Mouse (Mus musculus) left cerebral cortex, adult 2 months (tissue): Measurements from ENCODE around the gene Dync2li1. TPM values are rescaled to one million over a fixed set of nuclear protein-coding genes. Genes with fewer than 3 reads are reported as not detected.
A peak's percentile ranks its signal among the peaks of the same experiment; 100 is the strongest.

Source experiments
- DNase-seq, 2 experiments: peaks; one replicate each; pipeline ENCODE4 v3.0.0; 2021 to 2022; ENCODE audit warnings: low spot score in 2 of 2, mixed read lengths in 1 of 2; ENCODE audit errors: extremely low spot score in 1 of 2
- H3K27ac ChIP-seq: fragments of 200-600 bp; 2 replicates; pipeline ENCODE4 v1.8.1; 2022
- H3K4me3 ChIP-seq: fragments of 200-600 bp; 2 replicates; pipeline ENCODE4 v1.8.1; 2022
- CTCF ChIP-seq: fragments of 200-600 bp; IDR thresholded peaks from 2 replicates; pipeline ENCODE4 v1.8.1; 2022; ENCODE audit warnings: antibody characterized with exemption, mild to moderate bottlenecking, moderate library complexity
- intact Hi-C: fragments of 180-260 bp; cut with DNase I; formaldehyde crosslinking; loops from one replicate; pipeline ENCODE4 v1.15.1; 2025
- total RNA-seq, 2 experiments: library from RNA; stranded (reverse); gene quantifications; 2 replicates each; pipeline ENCODE4 v1.2.3; 2021

Dync2li1 gene
- total RNA-seq, 2 experiments from 2014 or later, result 19.4 to 23.5 TPM

DNA sequence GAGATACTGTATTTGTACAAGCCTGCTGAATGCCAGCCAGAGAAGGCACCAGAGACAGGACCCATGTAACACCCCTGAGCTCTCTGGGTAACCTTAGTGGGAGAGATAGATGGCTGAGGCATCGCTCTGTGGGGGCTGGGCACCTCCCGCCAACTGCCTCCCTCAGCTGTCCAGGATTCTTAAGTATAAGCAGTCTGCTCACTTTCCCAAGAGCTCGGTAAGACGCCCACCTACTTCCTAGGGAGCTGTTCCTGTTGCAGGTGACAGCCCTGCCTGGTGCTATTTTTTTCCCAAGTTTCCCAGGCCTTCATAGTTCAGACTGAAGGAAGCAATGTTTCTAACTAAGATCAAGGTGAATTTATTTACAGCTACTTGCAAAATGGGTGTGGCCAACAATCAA is 48.9 kb downstream of the Dync2li1 start:
- DNase-seq, result peak in 1 of 2 experiments; percentile 23
- intact Hi-C loops, result no loop called here
- TF ChIP-seq CTCF, result no peak
- Histone ChIP-seq H3K27ac (no peak overlapping the region), H3K4me3 (no peak overlapping the region)

DNA sequence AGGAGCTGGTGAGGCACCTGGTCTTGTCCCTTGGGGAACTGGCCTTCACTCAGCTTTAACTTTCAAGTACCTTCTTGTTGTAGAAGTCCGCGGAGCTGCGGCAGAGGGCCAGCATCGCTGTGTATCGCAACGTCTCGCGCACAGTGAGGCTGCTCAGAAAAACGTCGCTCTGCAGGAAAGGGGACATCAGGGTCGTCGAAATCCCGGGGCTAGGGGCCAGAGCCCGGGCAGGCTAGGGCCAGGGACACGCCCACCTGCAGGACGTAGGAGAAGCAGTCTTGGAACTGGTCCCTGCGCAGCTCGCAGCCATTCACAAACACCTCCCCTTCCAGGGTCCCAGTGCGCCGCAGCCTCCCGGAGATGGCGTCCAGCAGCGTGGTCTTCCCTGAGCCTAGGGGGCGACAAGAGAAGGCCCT is 49.7 kb downstream of the Dync2li1 start, which contains the start of gene Abcg8:
Gene Abcg8 (plus strand): TSS at position 352 of the 416 bp plus-strand sequence.
- no peak for DNase-seq
- intact Hi-C loops, result no loop called here
- Histone ChIP-seq H3K27ac (no peak within 1 kb of the TSS), H3K4me3 (peak within 1 kb of the TSS; percentile 27; the same call in 1 of the 2 replicates)
- TF ChIP-seq CTCF, result no peak

DNA sequence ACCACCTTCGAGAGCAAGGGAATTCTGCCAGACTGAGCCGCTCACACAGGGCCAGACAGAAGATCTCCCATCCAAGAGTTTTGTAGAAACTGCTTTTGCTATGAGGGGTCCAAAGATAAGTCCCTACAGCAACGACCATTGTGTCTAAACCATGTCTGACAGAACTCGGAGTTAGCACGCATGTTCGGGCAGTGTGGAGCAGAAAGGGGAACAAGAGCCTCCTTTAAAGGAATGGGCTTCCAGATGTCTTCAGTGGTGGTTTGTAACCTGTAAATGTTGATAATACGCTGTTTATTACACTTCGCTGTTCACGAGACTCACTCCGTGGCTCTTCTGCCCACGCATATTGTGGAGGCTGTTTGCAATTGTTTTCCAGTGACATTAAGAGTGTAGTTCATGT is 51.3 kb downstream of the Dync2li1 start:
- no peak for TF ChIP-seq CTCF
- Histone ChIP-seq H3K27ac (no peak overlapping the region), H3K4me3 (no peak overlapping the region)
- DNase-seq, result no peak
- intact Hi-C loops, result no loop called here

DNA sequence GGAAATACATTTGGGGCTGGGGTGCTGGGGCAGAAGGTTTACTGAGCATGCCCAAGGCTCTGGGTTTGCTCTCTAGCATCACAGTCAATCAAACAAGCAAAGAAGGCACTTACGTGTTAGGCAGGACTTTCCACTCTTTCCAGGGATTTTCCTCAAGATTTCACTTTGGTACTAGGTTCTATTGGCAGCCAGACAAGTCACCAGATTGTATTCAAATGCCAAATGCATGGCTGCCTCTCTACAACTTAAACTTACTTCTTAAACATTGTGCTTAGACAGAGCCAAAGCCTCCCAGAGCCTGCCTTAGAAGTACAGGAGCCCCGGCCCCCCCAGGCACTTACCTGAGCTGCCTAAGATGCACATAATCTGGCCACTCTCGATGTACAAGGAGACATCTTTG is 55.4 kb downstream of the Dync2li1 start:
- no peak overlapping the region for H3K4me3 ChIP-seq
- DNase-seq, result no peak
- H3K27ac ChIP-seq, result no peak overlapping the region
- no peak for TF ChIP-seq CTCF
- intact Hi-C loops, result no loop called here

DNA sequence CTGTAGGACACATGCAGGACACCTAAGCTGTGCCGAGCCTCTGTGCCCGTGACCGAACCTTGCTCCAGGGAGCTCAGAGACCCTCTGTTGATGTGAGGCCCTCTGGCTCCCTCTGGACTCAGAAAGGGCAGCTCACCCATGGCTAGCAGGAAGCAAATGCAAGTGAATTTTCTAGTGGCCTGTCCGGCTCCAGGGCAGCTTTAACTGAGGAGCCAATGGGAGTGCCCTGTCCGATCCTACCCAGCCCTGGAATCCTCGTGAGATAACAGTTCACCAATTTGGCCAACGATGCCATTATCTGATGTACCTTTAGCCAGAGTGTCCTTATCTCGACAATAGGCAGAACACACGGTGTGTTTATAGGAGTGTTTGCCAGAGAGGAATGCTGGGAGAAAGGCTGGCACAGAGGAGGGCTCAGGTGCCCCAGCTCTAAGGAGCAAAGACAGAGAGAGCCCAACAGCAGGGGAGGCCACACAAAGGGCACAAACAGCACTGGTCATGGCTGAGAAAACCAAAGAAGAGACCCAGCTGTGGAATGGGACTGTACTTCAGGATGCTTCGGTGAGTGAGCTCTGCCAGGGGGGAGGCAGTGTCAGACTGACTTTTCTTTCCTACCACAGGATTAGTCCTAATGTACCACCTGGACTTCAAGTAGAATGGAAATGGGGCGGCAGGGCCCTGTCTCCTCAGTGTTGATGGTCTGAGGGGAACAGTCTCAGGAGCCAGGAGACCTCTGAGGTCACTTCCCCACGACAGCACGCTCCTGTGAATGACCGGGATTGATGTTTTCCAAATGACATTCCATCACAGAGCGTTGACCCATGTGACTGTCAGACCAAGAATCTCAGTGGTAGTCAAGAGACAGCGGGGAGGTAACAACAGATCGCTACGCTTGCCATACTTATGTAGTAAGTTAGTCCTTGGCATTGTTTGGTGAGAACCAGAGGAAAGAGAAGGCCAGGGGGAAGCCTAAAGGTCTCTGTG is 56.7 kb downstream of the Dync2li1 start, which contains the start of gene Abcg5:
Gene Abcg5 (minus strand): TSS at position 278 of the 984 bp plus-strand sequence.
- Histone ChIP-seq H3K27ac (no peak within 1 kb of the TSS), H3K4me3 (no peak within 1 kb of the TSS)
- intact Hi-C loops, result no loop called here
- DNase-seq, result no peak
- no peak for TF ChIP-seq CTCF

DNA sequence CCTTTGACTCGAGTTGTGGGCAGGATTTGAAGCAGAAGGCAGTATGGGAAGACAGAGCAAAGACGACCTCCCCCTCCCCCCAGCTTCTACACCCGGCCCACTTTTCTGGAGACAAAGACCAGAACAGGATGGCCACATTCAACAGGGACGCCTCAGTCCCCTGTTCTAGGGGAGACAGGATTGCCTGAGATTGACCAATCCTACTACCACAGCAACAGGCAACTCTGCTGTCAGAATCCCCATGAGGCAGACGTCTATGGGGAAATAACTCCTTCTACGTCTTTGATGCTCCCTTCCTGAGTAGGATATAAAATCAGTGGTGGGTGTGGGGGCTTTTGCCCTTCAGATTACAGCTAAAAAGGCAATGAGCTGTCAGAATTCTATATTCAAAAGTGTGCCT is 58.0 kb downstream of the Dync2li1 start:
- no peak for DNase-seq
- H3K27ac ChIP-seq, result no peak overlapping the region
- TF ChIP-seq CTCF, result no peak
- H3K4me3 ChIP-seq, result no peak overlapping the region
- intact Hi-C loops, result no loop called here

DNA sequence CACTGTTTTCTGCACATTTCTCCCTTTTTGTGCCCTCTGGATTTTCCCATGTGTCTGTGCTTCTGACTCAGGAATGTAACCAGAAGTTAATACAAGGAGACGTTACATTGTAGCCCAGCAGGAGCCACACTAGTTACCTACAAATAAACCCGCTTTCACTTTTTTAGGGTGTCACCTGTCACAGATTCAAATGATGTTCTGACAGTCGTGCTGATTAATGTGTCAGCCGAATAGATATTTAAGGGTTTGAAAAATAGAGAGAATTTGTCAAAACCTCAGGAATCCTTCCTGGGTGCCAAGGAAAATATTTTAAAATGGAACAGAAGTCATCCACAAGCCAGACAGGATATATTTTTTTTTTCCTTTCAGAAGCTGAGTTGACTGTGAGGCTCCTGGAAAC is 59.0 kb downstream of the Dync2li1 start:
- no peak for TF ChIP-seq CTCF
- Histone ChIP-seq H3K4me3 (no peak overlapping the region), H3K27ac (no peak overlapping the region)
- intact Hi-C loops, result no loop called here
- no peak for DNase-seq

DNA sequence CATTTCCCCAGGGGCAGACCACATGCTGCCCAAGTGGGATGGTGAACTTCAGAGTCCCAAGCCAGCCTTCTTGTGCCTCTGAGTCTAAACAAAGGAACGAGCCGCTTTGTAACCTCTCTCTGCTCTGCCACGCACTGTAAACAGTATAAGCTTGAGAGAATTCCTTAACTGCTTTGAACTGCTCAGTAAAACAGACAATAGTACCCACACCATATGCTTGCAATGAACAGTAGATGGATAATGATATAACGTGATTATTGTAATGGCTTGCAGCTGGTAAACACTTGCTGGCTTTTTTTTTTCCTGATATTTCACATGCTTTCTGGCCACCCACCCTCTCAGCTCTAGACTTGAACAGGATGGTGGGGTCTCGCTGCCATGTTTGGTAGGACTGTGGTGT is 61.7 kb downstream of the Dync2li1 start:
- intact Hi-C loops, result no loop called here
- no peak overlapping the region for H3K4me3 ChIP-seq
- no peak for DNase-seq
- no peak for TF ChIP-seq CTCF
- no peak overlapping the region for H3K27ac ChIP-seq

DNA sequence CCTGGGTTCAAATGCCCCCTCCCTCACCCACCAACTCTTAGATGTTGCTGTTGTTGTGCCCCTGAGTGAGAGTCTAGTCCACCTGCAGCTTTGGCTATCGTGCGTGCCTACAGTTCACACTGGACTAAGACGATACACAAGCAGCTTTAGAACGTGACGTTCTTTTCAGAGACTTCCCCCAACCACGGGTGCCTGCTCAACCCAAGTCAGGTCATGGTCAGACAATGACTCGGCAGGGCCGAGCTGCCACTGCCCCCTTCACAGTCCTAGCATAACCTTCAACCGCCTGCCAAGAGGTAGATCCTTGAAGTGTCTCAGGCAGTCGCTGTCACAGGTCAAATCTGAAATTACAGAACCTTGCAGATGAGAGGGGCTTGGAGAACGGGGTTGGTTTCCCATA is 62.5 kb downstream of the Dync2li1 start:
- no peak for DNase-seq
- TF ChIP-seq CTCF, result no peak
- no peak overlapping the region for H3K4me3 ChIP-seq
- no peak overlapping the region for H3K27ac ChIP-seq
- intact Hi-C loops, result no loop called here

DNA sequence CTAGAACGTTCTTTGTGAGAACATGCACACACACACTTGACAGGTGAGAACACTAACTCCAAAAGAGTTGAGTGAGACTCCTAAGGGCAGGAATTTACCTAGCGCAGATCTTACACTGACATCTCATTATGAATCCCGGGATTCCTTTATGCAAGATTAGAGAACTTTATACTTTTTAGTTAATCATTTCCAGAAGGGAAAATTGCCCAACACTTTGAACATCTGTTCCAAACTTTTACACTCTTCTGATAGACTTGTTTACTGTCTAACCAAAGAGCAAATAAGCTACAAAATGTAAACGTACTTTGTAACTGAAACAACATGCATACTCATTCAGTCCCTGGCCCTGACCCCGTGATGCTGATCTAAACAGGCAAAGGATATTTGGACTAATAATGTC is 63.0 kb downstream of the Dync2li1 start:
- Histone ChIP-seq H3K4me3 (no peak overlapping the region), H3K27ac (no peak overlapping the region)
- DNase-seq, result no peak
- TF ChIP-seq CTCF, result no peak
- intact Hi-C loops, result no loop called here

DNA sequence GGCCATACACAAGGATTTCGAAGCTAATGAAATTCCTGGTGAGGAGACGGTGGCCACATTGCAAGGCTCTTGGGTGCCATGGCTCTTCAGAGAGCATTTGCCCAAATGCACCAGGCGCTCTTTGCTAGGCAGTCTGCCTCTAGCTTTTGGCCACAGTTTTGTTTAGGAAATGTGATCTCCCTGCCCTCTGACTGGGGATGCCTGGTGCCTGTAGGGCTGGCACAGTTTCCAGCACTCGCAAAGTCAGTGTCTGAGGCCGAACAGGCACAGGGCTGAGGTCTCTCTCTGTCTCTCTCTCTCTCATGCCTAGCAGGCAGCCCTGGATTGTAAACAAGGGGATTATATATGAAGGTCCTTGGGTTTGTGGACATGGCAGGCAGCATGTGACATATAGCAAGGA is 63.8 kb downstream of the Dync2li1 start:
- DNase-seq, result no peak
- no peak for TF ChIP-seq CTCF
- intact Hi-C loops, result no loop called here
- H3K27ac ChIP-seq, result no peak overlapping the region
- no peak overlapping the region for H3K4me3 ChIP-seq

DNA sequence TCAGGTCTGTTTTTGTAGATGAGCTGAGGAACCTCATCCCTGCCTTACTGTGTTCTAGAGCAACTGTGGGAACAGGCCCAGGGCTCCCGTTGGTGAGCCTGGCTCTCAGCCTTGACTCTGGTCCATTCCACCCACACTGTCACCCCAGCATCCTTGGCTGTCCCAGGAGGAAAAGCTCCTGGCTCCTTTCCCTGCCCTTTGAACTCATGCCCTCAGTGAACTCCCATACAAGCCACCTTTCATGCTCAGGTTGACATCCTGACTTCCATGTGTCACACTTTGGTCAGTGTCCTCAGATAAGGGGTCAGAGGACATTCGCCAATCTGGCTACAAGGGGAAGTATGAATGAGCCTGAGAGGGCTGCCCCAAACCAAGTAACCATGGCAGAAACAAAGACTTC is 67.4 kb downstream of the Dync2li1 start:
- DNase-seq, result no peak
- intact Hi-C loops, result no loop called here
- TF ChIP-seq CTCF, result no peak
- Histone ChIP-seq H3K4me3 (no peak overlapping the region), H3K27ac (no peak overlapping the region)
